Mouse (Mus musculus): ENCODE data around the gene Msi1. TPM values are rescaled to one million over a fixed set of nuclear protein-coding genes. Genes with fewer than 3 reads are reported as not detected.

The Msi1 gene
- polyA plus RNA-seq (2016; fragmentation: Nextera tagmentation; extraction: Ambion mirVana) = 142 and 158 TPM in 2 replicates

GRCm38 (mm10) chr5:115429359-115430186 is at the start of gene Msi1:
Msi1 (plus strand) TSS chr5:115429599.
- peaks cover 19% of the 10 kb centered on the region for H3K27me3 ChIP-seq (ENCODE audit: poor library complexity, severe bottlenecking)
- DNase-seq (ENCODE audit: extremely low spot score, low spot score) = peak; percentile 67
- peak within 1 kb of the TSS; percentile 99 for H3K4me3 ChIP-seq
- H3K27ac ChIP-seq = peak within 1 kb of the TSS; percentile 100
- peaks cover 62% of the 10 kb centered on the region for H3K4me1 ChIP-seq
- WGBS = under 1% methylated on average over 80 of the region's 117 CpGs
- H3K9me3 ChIP-seq = no peaks in the 10 kb centered on the region
- peaks cover 53% of the 10 kb centered on the region for H3K36me3 ChIP-seq (replicated peaks)

GRCm38 (mm10) chr5:115391935-115392334 is 37.5 kb upstream of the Msi1 start:
- Histone ChIP-seq H3K4me1 (peaks cover 61% of the 10 kb centered on the region), H3K36me3 (replicated peaks) (no peaks in the 10 kb centered on the region), H3K4me3 (no peak overlapping the region), H3K27me3 (ENCODE audit: poor library complexity, severe bottlenecking) (0 out of 2 replicates have a peak, but pooled peaks cover 4% of the 10 kb centered on the region), H3K27ac (peak overlapping the region; percentile 96), H3K9me3 (no peaks in the 10 kb centered on the region)
- 45% methylated on average over 9 of the region's 9 CpGs for WGBS
- DNase-seq (ENCODE audit: extremely low spot score, low spot score) = no peak

- Histone ChIP-seq H3K4me3 (no peak overlapping the region), H3K4me1 (peaks cover 70% of the 10 kb centered on the region), H3K9me3 (no peaks in the 10 kb centered on the region), H3K27me3 (ENCODE audit: poor library complexity, severe bottlenecking) (peaks cover 9% of the 10 kb centered on the region; the same call in 1 of the 2 replicates), H3K27ac (peak overlapping the region; percentile 96), H3K36me3 (replicated peaks) (no peaks in the 10 kb centered on the region)
- WGBS = 95% methylated on average over 1 of the region's 1 CpGs
- DNase-seq (ENCODE audit: extremely low spot score, low spot score) = no peak
Observed at GRCm38 (mm10) chr5:115392969-115393368, 36.4 kb upstream of the Msi1 start.

- peaks cover 10% of the 10 kb centered on the region; the same call in 1 of the 2 replicates for H3K27me3 ChIP-seq (ENCODE audit: poor library complexity, severe bottlenecking)
- no peak for DNase-seq (ENCODE audit: extremely low spot score, low spot score)
- peak overlapping the region; percentile 27 for H3K4me3 ChIP-seq
- H3K27ac ChIP-seq = peak overlapping the region; percentile 96
- no peaks in the 10 kb centered on the region for H3K36me3 ChIP-seq (replicated peaks)
- peaks cover 83% of the 10 kb centered on the region for H3K4me1 ChIP-seq
- H3K9me3 ChIP-seq = no peaks in the 10 kb centered on the region
- WGBS = 3% methylated on average over 8 of the region's 8 CpGs
Observed at GRCm38 (mm10) chr5:115394223-115394622, 35.2 kb upstream of the Msi1 start.

- 32% methylated on average over 10 of the region's 10 CpGs for WGBS
- peaks cover 89% of the 10 kb centered on the region for H3K4me1 ChIP-seq
- H3K4me3 ChIP-seq = peak overlapping the region; percentile 27; the same call in 1 of the 2 replicates
Observed at GRCm38 (mm10) chr5:115394836-115395235, 34.6 kb upstream of the Msi1 start.

GRCm38 (mm10) chr5:115396654-115397053 is 32.7 kb upstream of the Msi1 start:
- H3K4me1 ChIP-seq = peaks cover 96% of the 10 kb centered on the region
- 83% methylated on average over 11 of the region's 11 CpGs for WGBS
- no peaks in the 10 kb centered on the region for H3K9me3 ChIP-seq
- DNase-seq (ENCODE audit: extremely low spot score, low spot score) = no peak
- no peaks in the 10 kb centered on the region for H3K36me3 ChIP-seq (replicated peaks)
- H3K27me3 ChIP-seq (ENCODE audit: poor library complexity, severe bottlenecking) = peaks cover 10% of the 10 kb centered on the region; the same call in 1 of the 2 replicates
- H3K4me3 ChIP-seq = no peak overlapping the region
- peak overlapping the region; percentile 96 for H3K27ac ChIP-seq

More at GRCm38 (mm10) chr5:115394836-115395235, 34.6 kb upstream of the Msi1 start:
- Histone ChIP-seq H3K27me3 (ENCODE audit: poor library complexity, severe bottlenecking) (peaks cover 10% of the 10 kb centered on the region; the same call in 1 of the 2 replicates), H3K36me3 (replicated peaks) (no peaks in the 10 kb centered on the region), H3K27ac (peak overlapping the region; percentile 96), H3K9me3 (no peaks in the 10 kb centered on the region)
- no peak for DNase-seq (ENCODE audit: extremely low spot score, low spot score)

- H3K27me3 ChIP-seq (ENCODE audit: poor library complexity, severe bottlenecking) = peaks cover 10% of the 10 kb centered on the region; the same call in 1 of the 2 replicates
- peak; percentile 94 for DNase-seq (ENCODE audit: extremely low spot score, low spot score)
- H3K27ac ChIP-seq = peak overlapping the region; percentile 96
- H3K4me1 ChIP-seq = peaks cover 97% of the 10 kb centered on the region
- no peaks in the 10 kb centered on the region for H3K9me3 ChIP-seq
- WGBS = under 1% methylated on average over 48 of the region's 48 CpGs
- H3K36me3 ChIP-seq (replicated peaks) = no peaks in the 10 kb centered on the region
- peak overlapping the region; percentile 47 for H3K4me3 ChIP-seq
Observed at GRCm38 (mm10) chr5:115397839-115398780, 31.3 kb upstream of the Msi1 start.

- H3K9me3 ChIP-seq = no peaks in the 10 kb centered on the region
- peaks cover 97% of the 10 kb centered on the region for H3K4me1 ChIP-seq
- 86% methylated on average over 8 of the region's 8 CpGs for WGBS
Observed at GRCm38 (mm10) chr5:115402063-115402462, 27.3 kb upstream of the Msi1 start.

GRCm38 (mm10) chr5:115403436-115404140 is 25.8 kb upstream of the Msi1 start:
- no peaks in the 10 kb centered on the region for H3K36me3 ChIP-seq (replicated peaks)
- H3K4me3 ChIP-seq = peak overlapping the region; percentile 40
- WGBS = 10% methylated on average over 14 of the region's 17 CpGs
- 0 out of 2 replicates have a peak, but pooled peaks cover 5% of the 10 kb centered on the region for H3K27me3 ChIP-seq (ENCODE audit: poor library complexity, severe bottlenecking)
- H3K9me3 ChIP-seq = no peaks in the 10 kb centered on the region
- peak; percentile 69 for DNase-seq (ENCODE audit: extremely low spot score, low spot score)
- peak overlapping the region; percentile 93 for H3K27ac ChIP-seq
- peaks cover 96% of the 10 kb centered on the region for H3K4me1 ChIP-seq

More at GRCm38 (mm10) chr5:115402063-115402462, 27.3 kb upstream of the Msi1 start:
- H3K27ac ChIP-seq = peak overlapping the region; percentile 93
- no peak for DNase-seq (ENCODE audit: extremely low spot score, low spot score)
- peaks cover 11% of the 10 kb centered on the region; the same call in 1 of the 2 replicates for H3K27me3 ChIP-seq (ENCODE audit: poor library complexity, severe bottlenecking)
- no peaks in the 10 kb centered on the region for H3K36me3 ChIP-seq (replicated peaks)
- H3K4me3 ChIP-seq = no peak overlapping the region

- under 1% methylated on average over 18 of the region's 18 CpGs for WGBS
- H3K4me3 ChIP-seq = peak overlapping the region; percentile 40
- peaks cover 94% of the 10 kb centered on the region for H3K4me1 ChIP-seq
- H3K9me3 ChIP-seq = no peaks in the 10 kb centered on the region
- H3K27me3 ChIP-seq (ENCODE audit: poor library complexity, severe bottlenecking) = 0 out of 2 replicates have a peak, but pooled peaks cover 5% of the 10 kb centered on the region
- no peaks in the 10 kb centered on the region for H3K36me3 ChIP-seq (replicated peaks)
- DNase-seq (ENCODE audit: extremely low spot score, low spot score) = peak; percentile 89
- peak overlapping the region; percentile 93 for H3K27ac ChIP-seq
Observed at GRCm38 (mm10) chr5:115404241-115404794, 25.1 kb upstream of the Msi1 start.

GRCm38 (mm10) chr5:115405205-115405604 is 24.2 kb upstream of the Msi1 start:
- peak overlapping the region; percentile 93 for H3K27ac ChIP-seq
- no peaks in the 10 kb centered on the region for H3K36me3 ChIP-seq (replicated peaks)
- WGBS = 45% methylated on average over 8 of the region's 8 CpGs
- no peaks in the 10 kb centered on the region for H3K9me3 ChIP-seq
- 0 out of 2 replicates have a peak, but pooled peaks cover 5% of the 10 kb centered on the region for H3K27me3 ChIP-seq (ENCODE audit: poor library complexity, severe bottlenecking)
- no peak for DNase-seq (ENCODE audit: extremely low spot score, low spot score)
- H3K4me1 ChIP-seq = peaks cover 90% of the 10 kb centered on the region
- peak overlapping the region; percentile 40; the same call in 1 of the 2 replicates for H3K4me3 ChIP-seq

Measured in forebrain, embryonic 10.5 days (tissue).